Mouse (Mus musculus) stomach, embryonic 16.5 days (tissue): Measurements from ENCODE around the gene Actl6a. TPM values are rescaled to one million over a fixed set of nuclear protein-coding genes. Genes with fewer than 3 reads are reported as not detected.
"Not testable (repeated sequence)": the region's sequence is repeated elsewhere in the genome, so short reads cannot be mapped to it uniquely, and the experiment has no call there.

ENCODE experiments used
- ATAC-seq: fragments of 200-750 bp; cut with Nextera tagmentation; 2 replicates; pipeline ENCODE4 v1.8.0; 2017; ENCODE audit warnings: moderate number of reproducible peaks, moderate TSS enrichment; ENCODE audit not compliant: insufficient read depth, low FRiP score
- H3K27ac ChIP-seq: fragments of 300-500 bp; sonication (generic); 2 replicates; pipeline ENCODE4 v1.5.1; 2014; ENCODE audit warnings: low read length
- H3K27me3 ChIP-seq: fragments of 300-500 bp; sonication (generic); 2 replicates; pipeline ENCODE4 v1.6.1; 2014; ENCODE audit warnings: low read length, control low read depth, mixed read lengths; ENCODE audit not compliant: control insufficient read depth, insufficient read depth
- H3K36me3 ChIP-seq: fragments of 300-500 bp; sonication (generic); 2 replicates; pipeline ENCODE4 v1.6.1; 2014; ENCODE audit warnings: low read length; ENCODE audit not compliant: control insufficient read depth, insufficient read depth
- H3K4me1 ChIP-seq: fragments of 300-500 bp; sonication (generic); 2 replicates; pipeline ENCODE4 v1.6.1; 2014; ENCODE audit warnings: low read length, control low read depth, mixed read lengths; ENCODE audit not compliant: control insufficient read depth, insufficient read depth
- H3K4me2 ChIP-seq: fragments of 300-500 bp; sonication (generic); 2 replicates; pipeline ENCODE4 v1.6.1; 2014; ENCODE audit warnings: low read depth, low read length, mixed read lengths
- H3K4me3 ChIP-seq: fragments of 300-500 bp; sonication (generic); replicated peaks from 2 replicates; pipeline ENCODE4 v1.5.1; 2014; ENCODE audit warnings: mild to moderate bottlenecking, low read length
- H3K9ac ChIP-seq: fragments of 300-500 bp; sonication (generic); 2 replicates; pipeline ENCODE4 v1.6.1; 2014; ENCODE audit warnings: low read length
- H3K9me3 ChIP-seq: fragments of 300-500 bp; sonication (generic); replicated peaks from 2 replicates; pipeline ENCODE4 v1.6.1; 2016; ENCODE audit warnings: low read length, control low read depth; ENCODE audit not compliant: control insufficient read depth
- WGBS: fragments of 180-500 bp; shearing (Covaris S2); extraction: QIAGEN DNeasy Blood & Tissue Kit; methylation state at CpG from one replicate; pipeline ENCODE4 v1.1.7; 2014; 5-methylcytosine and 5-hydroxymethylcytosine counted together
- polyA plus RNA-seq: library from polyadenylated mRNA; unstranded; fragments of >200 nt; fragmentation: Nextera tagmentation; extraction: Ambion mirVana; gene quantifications from 2 replicates; pipeline ENCODE4 v1.2.1, GENCODE M21; 2015

The Actl6a gene
- polyA plus RNA-seq, 1 experiment from 2014 or later, result 120 TPM

- Histone ChIP-seq H3K27me3 (no peaks in the 10 kb centered on the region), H3K9ac (no peak overlapping the region), H3K36me3 (no peaks in the 10 kb centered on the region), H3K4me1 (0 out of 2 replicates have a peak, but pooled peaks cover 3% of the 10 kb centered on the region), H3K4me3 (no peak overlapping the region), H3K9me3 (no peaks in the 10 kb centered on the region), H3K27ac (no peak overlapping the region), H3K4me2 (no peak overlapping the region)
- ATAC-seq, result no peak
- WGBS, result 77% methylated on average over 3 of the region's 3 CpGs
Measured at GRCm38 (mm10) chr3:32690008-32690407, 16.1 kb upstream of the Actl6a start.

- H3K4me3 ChIP-seq, result no peak overlapping the region
- no peak overlapping the region for H3K27ac ChIP-seq
- 53% methylated on average over 1 of the region's 1 CpGs for WGBS
- ATAC-seq, result no peak
- H3K9me3 ChIP-seq, result no peaks in the 10 kb centered on the region
- H3K4me2 ChIP-seq, result no peak overlapping the region
- H3K36me3 ChIP-seq, result no peaks in the 10 kb centered on the region
- 0 out of 2 replicates have a peak, but pooled peaks cover 3% of the 10 kb centered on the region for H3K4me1 ChIP-seq
- H3K27me3 ChIP-seq, result no peaks in the 10 kb centered on the region
- no peak overlapping the region for H3K9ac ChIP-seq
Measured at GRCm38 (mm10) chr3:32690901-32691300, 15.2 kb upstream of the Actl6a start.

- Histone ChIP-seq H3K27me3 (no peaks in the 10 kb centered on the region), H3K9me3 (no peaks in the 10 kb centered on the region), H3K9ac (no peak overlapping the region), H3K4me2 (no peak overlapping the region), H3K27ac (no peak overlapping the region), H3K4me3 (no peak overlapping the region), H3K4me1 (0 out of 2 replicates have a peak, but pooled peaks cover 3% of the 10 kb centered on the region), H3K36me3 (no peaks in the 10 kb centered on the region)
- 52% methylated on average over 5 of the region's 5 CpGs for WGBS
- ATAC-seq, result no peak
Measured at GRCm38 (mm10) chr3:32691841-32692240, 14.3 kb upstream of the Actl6a start.

- H3K4me3 ChIP-seq, result no peak overlapping the region
- no peaks in the 10 kb centered on the region for H3K36me3 ChIP-seq
- 0 out of 2 replicates have a peak, but pooled peaks cover 3% of the 10 kb centered on the region for H3K4me1 ChIP-seq
- no peak overlapping the region for H3K9ac ChIP-seq
- no peak overlapping the region for H3K27ac ChIP-seq
- WGBS, result 68% methylated on average over 5 of the region's 5 CpGs
- no peak overlapping the region for H3K4me2 ChIP-seq
- H3K27me3 ChIP-seq, result no peaks in the 10 kb centered on the region
- ATAC-seq, result no peak
- no peaks in the 10 kb centered on the region for H3K9me3 ChIP-seq
Measured at GRCm38 (mm10) chr3:32694211-32694610, 11.9 kb upstream of the Actl6a start.

GRCm38 (mm10) chr3:32694737-32695582, 11.1 kb upstream of the Actl6a start:
- Histone ChIP-seq H3K36me3 (no peaks in the 10 kb centered on the region), H3K4me3 (no peak overlapping the region), H3K4me2 (no peak overlapping the region), H3K27ac (no peak overlapping the region), H3K9ac (no peak overlapping the region), H3K9me3 (no peaks in the 10 kb centered on the region), H3K27me3 (no peaks in the 10 kb centered on the region), H3K4me1 (0 out of 2 replicates have a peak, but pooled peaks cover 3% of the 10 kb centered on the region)
- WGBS, result 69% methylated on average over 12 of the region's 12 CpGs
- ATAC-seq, result no peak

- Histone ChIP-seq H3K36me3 (no peaks in the 10 kb centered on the region), H3K27me3 (no peaks in the 10 kb centered on the region), H3K9ac (no peak overlapping the region), H3K4me2 (no peak overlapping the region), H3K27ac (no peak overlapping the region), H3K4me3 (no peak overlapping the region), H3K9me3 (no peaks in the 10 kb centered on the region), H3K4me1 (0 out of 2 replicates have a peak, but pooled peaks cover 3% of the 10 kb centered on the region)
- ATAC-seq, result no peak
- 77% methylated on average over 4 of the region's 4 CpGs for WGBS
Measured at GRCm38 (mm10) chr3:32695583-32695980, 10.5 kb upstream of the Actl6a start.

GRCm38 (mm10) chr3:32698228-32698863, 7.8 kb upstream of the Actl6a start:
- Histone ChIP-seq H3K4me1 (no peaks in the 10 kb centered on the region), H3K4me2 (no peak overlapping the region), H3K36me3 (no peaks in the 10 kb centered on the region), H3K9ac (no peak overlapping the region), H3K27me3 (no peaks in the 10 kb centered on the region), H3K27ac (no peak overlapping the region), H3K4me3 (no peak overlapping the region), H3K9me3 (no peaks in the 10 kb centered on the region)
- WGBS, result 38% methylated on average over 7 of the region's 7 CpGs
- ATAC-seq, result 0 out of 2 replicates have a peak, but pooled peaks have one; percentile 47

- not testable (repeated sequence) for H3K4me2 ChIP-seq, H3K27ac ChIP-seq, H3K27me3 ChIP-seq, H3K36me3 ChIP-seq, H3K4me3 ChIP-seq, H3K9ac ChIP-seq, H3K4me1 ChIP-seq, ATAC-seq, H3K9me3 ChIP-seq
- 88% methylated on average over 6 of the region's 6 CpGs for WGBS
Measured at GRCm38 (mm10) chr3:32704021-32704420, 2.1 kb upstream of the Actl6a start.

GRCm38 (mm10) chr3:32704632-32705031, 1.5 kb upstream of the Actl6a start:
- H3K4me1 ChIP-seq, H3K9me3 ChIP-seq, H3K27ac ChIP-seq, ATAC-seq, H3K9ac ChIP-seq, H3K36me3 ChIP-seq, H3K4me3 ChIP-seq, H3K27me3 ChIP-seq, H3K4me2 ChIP-seq: not testable (repeated sequence)
- WGBS, result 81% methylated on average over 10 of the region's 10 CpGs
